Mouse (Mus musculus): ENCODE results near the gene Crygn. TPM values are rescaled to one million over a fixed set of nuclear protein-coding genes. Genes with fewer than 3 reads are reported as not detected.
A peak's percentile ranks its signal among the peaks of the same experiment; 100 is the strongest.

Gene Crygn
- total RNA-seq, 2 experiments from 2014 or later: not detected

- intact Hi-C loops (cut with DNase I): no loop called here
- no peak for DNase-seq (ENCODE audit: extremely low spot score in 1 of 2, low spot score in 2 of 2)
These were observed 33.6 kb downstream of the Crygn start for GRCm38 (mm10) chr5:24724270-24724634.

DNA sequence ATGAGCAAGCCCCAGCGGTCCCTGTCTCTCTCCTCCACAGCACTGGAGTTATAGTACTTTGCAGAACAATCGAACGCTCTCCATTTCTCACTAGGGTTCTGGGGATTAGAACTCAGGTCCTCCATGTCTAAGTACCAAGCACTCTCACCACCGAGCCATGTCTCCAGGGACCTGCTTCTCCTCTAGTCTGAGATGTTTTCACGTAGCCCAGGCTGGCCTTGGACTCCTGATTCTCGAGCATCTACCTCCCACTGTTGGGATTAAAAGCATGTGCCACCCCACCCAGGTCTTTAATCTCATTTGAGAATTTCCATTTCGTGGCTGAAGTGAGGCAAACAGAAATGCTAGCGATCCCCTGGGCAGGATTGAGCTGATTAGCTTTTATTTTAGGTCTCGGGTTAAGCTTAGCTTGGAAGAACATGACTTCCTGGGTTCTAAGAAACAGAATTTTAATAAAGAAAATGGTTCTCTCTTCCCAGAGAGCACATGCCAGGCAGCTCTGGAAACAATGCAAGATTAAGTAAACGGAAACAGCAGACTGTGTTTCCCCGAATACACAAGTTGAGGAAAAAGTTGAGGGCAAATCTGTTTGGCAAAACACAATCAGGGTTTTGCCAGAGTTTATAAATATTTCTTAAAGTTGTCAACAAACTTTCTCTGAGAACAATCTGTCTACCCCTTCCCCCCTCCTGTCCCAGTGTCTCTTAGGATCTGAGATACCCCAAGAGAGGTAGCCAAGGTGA is 34.1 kb downstream of the Crygn start:
- DNase-seq (ENCODE audit: extremely low spot score in 1 of 2, low spot score in 2 of 2): no peak
- intact Hi-C loops (cut with DNase I): no loop called here

DNA sequence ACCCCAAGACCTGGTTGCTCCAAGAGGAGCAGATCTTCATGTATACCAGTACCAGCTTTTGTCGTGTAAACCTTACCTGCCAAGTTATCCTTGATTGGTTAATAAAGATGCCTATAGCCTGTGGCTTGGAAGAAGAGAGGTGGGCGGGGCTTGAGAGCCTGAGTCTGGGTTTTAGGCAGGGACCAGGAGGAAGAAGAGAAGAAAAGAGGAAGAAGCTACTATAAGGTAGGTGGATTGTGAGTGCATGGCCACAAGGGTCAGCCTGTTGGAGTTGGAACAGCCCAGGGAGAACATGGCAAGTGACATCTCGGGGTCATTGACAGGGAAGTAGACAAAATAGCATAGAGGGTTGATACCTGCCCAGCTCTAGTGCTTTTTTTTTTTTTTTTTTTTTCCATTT is 38.0 kb downstream of the Crygn start:
- no peak for DNase-seq (ENCODE audit: extremely low spot score in 1 of 2, low spot score in 2 of 2)

DNA sequence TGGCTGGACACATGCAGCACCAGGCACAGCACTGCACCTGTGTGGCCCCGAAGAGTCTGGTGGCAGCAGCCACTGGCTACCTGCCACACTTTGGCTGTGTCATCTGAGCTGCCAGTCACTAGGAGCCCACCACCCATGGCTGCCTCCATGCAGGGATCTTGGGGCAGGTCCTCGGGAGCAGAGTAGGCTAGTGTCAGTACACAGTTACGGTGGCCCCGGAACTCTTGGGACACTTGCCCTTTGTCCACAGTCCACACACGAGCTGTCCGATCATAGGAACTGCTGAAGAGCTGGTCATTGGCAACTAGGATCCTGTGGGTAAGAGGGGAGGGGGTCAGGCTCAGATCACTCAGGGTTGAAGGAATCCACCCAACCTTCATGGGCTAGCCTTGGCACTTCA is 39.7 kb downstream of the Crygn start:
- intact Hi-C loops (cut with DNase I): no loop called here
- no peak for DNase-seq (ENCODE audit: extremely low spot score in 1 of 2, low spot score in 2 of 2)

More for the DNA sequence above, 38.0 kb downstream of the Crygn start:
- intact Hi-C loops (cut with DNase I): no loop called here

- DNase-seq (ENCODE audit: extremely low spot score in 1 of 2, low spot score in 2 of 2): no peak
- intact Hi-C loops (cut with DNase I): no loop called here
These were observed 43.8 kb downstream of the Crygn start for GRCm38 (mm10) chr5:24713987-24714386.

DNA sequence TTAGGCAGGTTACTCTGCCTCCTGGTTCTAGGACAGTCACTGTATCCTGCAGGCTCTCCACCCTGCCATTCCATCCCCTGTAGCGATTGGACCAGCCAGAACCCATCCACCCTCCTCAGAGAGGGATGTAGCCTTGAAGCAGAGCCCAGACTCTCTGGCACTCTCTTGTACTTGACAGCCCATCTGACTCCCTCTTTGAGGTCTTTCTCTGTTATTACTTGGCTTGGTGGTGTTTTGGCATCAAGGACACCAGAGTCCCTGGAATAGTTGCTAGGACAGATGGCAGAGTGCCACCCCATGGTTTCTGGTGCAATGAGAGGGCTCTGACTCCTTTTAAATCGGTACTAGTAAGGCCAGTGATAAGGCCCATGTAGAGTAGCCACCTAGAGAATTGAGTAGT is 44.6 kb downstream of the Crygn start:
- intact Hi-C loops (cut with DNase I): no loop called here
- peak; percentile 42 to 48 for DNase-seq (ENCODE audit: extremely low spot score in 1 of 2, low spot score in 2 of 2)

GRCm38 (mm10) chr5:24711615-24712014 is 46.2 kb downstream of the Crygn start:
- intact Hi-C loops (cut with DNase I): no loop called here
- no peak for DNase-seq (ENCODE audit: extremely low spot score in 1 of 2, low spot score in 2 of 2)

GRCm38 (mm10) chr5:24709962-24710361 is 47.8 kb downstream of the Crygn start:
- intact Hi-C loops (cut with DNase I): no loop called here
- peak in 1 of 2 experiments; percentile 48 for DNase-seq (ENCODE audit: extremely low spot score in 1 of 2, low spot score in 2 of 2)

GRCm38 (mm10) chr5:24704615-24705014 is 53.2 kb downstream of the Crygn start:
- intact Hi-C loops (cut with DNase I): no loop called here
- DNase-seq (ENCODE audit: extremely low spot score in 1 of 2, low spot score in 2 of 2): no peak

- no peak for DNase-seq (ENCODE audit: extremely low spot score in 1 of 2, low spot score in 2 of 2)
- intact Hi-C loops (cut with DNase I): no loop called here
These were observed 56.5 kb downstream of the Crygn start for GRCm38 (mm10) chr5:24701271-24701670.

Other genes starting within 250 kb of the Crygn start
- under 1 TPM; 0.18 to 0.26 TPM for gene Gbx1, start 230.8 kb downstream of the Crygn start, total RNA-seq (2021)
- under 1 TPM; 0.24 to 0.45 TPM for gene Asb10, start 217.0 kb downstream of the Crygn start, total RNA-seq (2021)
- gene 4931409K22Rik, start 201.2 kb downstream of the Crygn start, total RNA-seq (2021): not detected
- 10 to 100 TPM; 56.0 to 58.9 TPM for gene Abcf2, start 180.5 kb downstream of the Crygn start, total RNA-seq (2021)
- 10 to 100 TPM; 55.9 to 59.7 TPM for gene Chpf2, start 171.3 kb downstream of the Crygn start, total RNA-seq (2021)
- gene Smarcd3, start 133.6 kb downstream of the Crygn start, total RNA-seq (2021): 100 to 1,000 TPM; 125 to 134 TPM
- gene Nub1, start 72.5 kb downstream of the Crygn start, total RNA-seq (2021): 10 to 100 TPM; 75.3 to 79.3 TPM
- 1 to 10 TPM; 1.1 TPM for gene Wdr86, start 27.3 kb downstream of the Crygn start, total RNA-seq (2021)
- gene Rheb, start 84.6 kb upstream of the Crygn start, total RNA-seq (2021): 100 to 1,000 TPM; 121 to 123 TPM